Mouse (Mus musculus) heart, embryonic 11.5 days (tissue): ENCODE measurements around the gene Nagk. TPM values are rescaled to one million over a fixed set of nuclear protein-coding genes. Genes with fewer than 3 reads are reported as not detected.
"Not testable (repeated sequence)": the region's sequence is repeated elsewhere in the genome, so short reads cannot be mapped to it uniquely, and the experiment has no call there.

ENCODE experiments used
- ATAC-seq: fragments of 200-750 bp; cut with Nextera tagmentation; replicated peaks from 2 replicates; pipeline ENCODE4 v1.8.0; 2017; ENCODE audit warnings: moderate library complexity; ENCODE audit not compliant: insufficient number of reproducible peaks, low FRiP score, low TSS enrichment
- H3K27ac ChIP-seq: fragments of 300-500 bp; sonication (generic); 2 replicates; pipeline ENCODE4 v1.5.1; 2014; ENCODE audit warnings: mild to moderate bottlenecking, low read depth, low read length
- H3K27me3 ChIP-seq: fragments of 300-500 bp; sonication (generic); 2 replicates; pipeline ENCODE4 v1.6.1; 2014; ENCODE audit warnings: mild to moderate bottlenecking, low read length, mixed read lengths; ENCODE audit not compliant: control insufficient read depth, insufficient read depth
- H3K36me3 ChIP-seq: fragments of 300-500 bp; sonication (generic); 2 replicates; pipeline ENCODE4 v1.6.1; 2014; ENCODE audit warnings: mild to moderate bottlenecking, low read length, moderate library complexity, mixed read lengths; ENCODE audit not compliant: control insufficient read depth, insufficient read depth
- H3K4me1 ChIP-seq: fragments of 300-500 bp; sonication (generic); 2 replicates; pipeline ENCODE4 v1.6.1; 2014; ENCODE audit warnings: low read length; ENCODE audit not compliant: control insufficient read depth, insufficient read depth
- H3K4me2 ChIP-seq: fragments of 300-500 bp; sonication (generic); 2 replicates; pipeline ENCODE4 v1.6.1; 2014; ENCODE audit warnings: mild to moderate bottlenecking, moderate library complexity
- H3K4me3 ChIP-seq: fragments of 300-500 bp; sonication (generic); 2 replicates; pipeline ENCODE4 v1.5.1; 2014; ENCODE audit warnings: low read depth, low read length
- H3K9ac ChIP-seq: fragments of 300-500 bp; sonication (generic); 2 replicates; pipeline ENCODE4 v1.6.1; 2014; ENCODE audit warnings: mild to moderate bottlenecking, low read depth, low read length, moderate library complexity
- H3K9me3 ChIP-seq: fragments of 300-500 bp; sonication (generic); replicated peaks from 2 replicates; pipeline ENCODE4 v1.6.1; 2016; ENCODE audit warnings: low read length; ENCODE audit not compliant: control insufficient read depth
- WGBS: fragments of 180-500 bp; shearing (Covaris S2); extraction: QIAGEN DNeasy Blood & Tissue Kit; methylation state at CpG from one replicate; pipeline ENCODE4 v1.1.7; 2014; ENCODE audit not compliant: insufficient replicate concordance; 5-methylcytosine and 5-hydroxymethylcytosine counted together
- polyA plus RNA-seq: library from polyadenylated mRNA; unstranded; fragments of >200 nt; fragmentation: Nextera tagmentation; extraction: Ambion mirVana; gene quantifications from 2 replicates; pipeline ENCODE4 v1.2.1, GENCODE M21; 2014

The Nagk gene
- polyA plus RNA-seq, 1 experiment from 2014 or later: 50.3 TPM

DNA sequence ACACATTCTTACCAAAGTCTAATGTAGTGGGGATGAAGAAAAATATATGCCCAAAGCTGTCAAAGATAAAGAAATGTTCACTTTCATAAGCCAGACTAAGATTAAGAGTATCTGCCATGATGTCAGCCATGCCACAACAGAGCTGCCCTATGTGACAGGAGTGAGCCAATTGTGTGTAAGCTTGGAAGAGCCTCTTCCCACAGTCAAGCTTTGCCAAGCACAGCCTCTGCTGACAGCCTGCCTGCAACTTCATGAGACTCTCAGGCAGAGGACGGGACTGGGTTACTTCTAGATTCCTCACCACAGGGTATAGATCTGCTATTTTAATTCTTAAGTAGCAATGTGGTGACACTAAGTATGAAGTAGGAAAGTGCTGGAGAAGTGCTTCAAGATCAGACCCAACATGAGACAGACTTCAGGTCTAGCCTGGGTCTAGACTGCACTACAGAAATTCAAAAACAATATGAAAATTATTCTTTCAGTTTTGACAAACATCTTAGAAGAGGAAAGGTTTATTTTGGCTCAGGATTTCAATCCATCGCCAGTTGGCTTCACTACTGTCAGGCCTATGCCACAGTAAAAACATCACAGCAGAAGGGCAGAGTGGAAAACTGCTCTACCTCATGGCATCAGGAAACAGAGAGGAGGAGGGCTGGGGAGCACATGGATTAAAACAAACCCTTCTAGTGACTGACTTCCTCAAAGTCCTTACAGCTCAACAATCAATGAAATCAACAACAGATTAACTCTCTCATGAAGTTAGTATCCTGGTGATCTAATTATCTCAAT, 26.1 kb downstream of the Nagk start:
- Histone ChIP-seq H3K9me3 (0 out of 2 replicates have a peak, but pooled peaks cover 2% of the 10 kb centered on the region), H3K4me3 (no peak overlapping the region), H3K27me3 (no peaks in the 10 kb centered on the region), H3K4me2 (no peak overlapping the region), H3K4me1 (no peaks in the 10 kb centered on the region), H3K9ac (no peak overlapping the region), H3K36me3 (no peaks in the 10 kb centered on the region), H3K27ac (no peak overlapping the region)
- WGBS: 82% methylated on average over 2 of the region's 2 CpGs
- no peak for ATAC-seq

GRCm38 (mm10) chr6:83821856-83822255, 27.1 kb downstream of the Nagk start:
- 0 out of 2 replicates have a peak, but pooled peaks cover 2% of the 10 kb centered on the region for H3K9me3 ChIP-seq
- no peaks in the 10 kb centered on the region for H3K36me3 ChIP-seq
- no peaks in the 10 kb centered on the region for H3K4me1 ChIP-seq
- H3K9ac ChIP-seq: no peak overlapping the region
- H3K4me2 ChIP-seq: no peak overlapping the region
- no peaks in the 10 kb centered on the region for H3K27me3 ChIP-seq
- no peak overlapping the region for H3K27ac ChIP-seq
- WGBS: 52% methylated on average over 2 of the region's 2 CpGs
- no peak overlapping the region for H3K4me3 ChIP-seq
- ATAC-seq: no peak

DNA sequence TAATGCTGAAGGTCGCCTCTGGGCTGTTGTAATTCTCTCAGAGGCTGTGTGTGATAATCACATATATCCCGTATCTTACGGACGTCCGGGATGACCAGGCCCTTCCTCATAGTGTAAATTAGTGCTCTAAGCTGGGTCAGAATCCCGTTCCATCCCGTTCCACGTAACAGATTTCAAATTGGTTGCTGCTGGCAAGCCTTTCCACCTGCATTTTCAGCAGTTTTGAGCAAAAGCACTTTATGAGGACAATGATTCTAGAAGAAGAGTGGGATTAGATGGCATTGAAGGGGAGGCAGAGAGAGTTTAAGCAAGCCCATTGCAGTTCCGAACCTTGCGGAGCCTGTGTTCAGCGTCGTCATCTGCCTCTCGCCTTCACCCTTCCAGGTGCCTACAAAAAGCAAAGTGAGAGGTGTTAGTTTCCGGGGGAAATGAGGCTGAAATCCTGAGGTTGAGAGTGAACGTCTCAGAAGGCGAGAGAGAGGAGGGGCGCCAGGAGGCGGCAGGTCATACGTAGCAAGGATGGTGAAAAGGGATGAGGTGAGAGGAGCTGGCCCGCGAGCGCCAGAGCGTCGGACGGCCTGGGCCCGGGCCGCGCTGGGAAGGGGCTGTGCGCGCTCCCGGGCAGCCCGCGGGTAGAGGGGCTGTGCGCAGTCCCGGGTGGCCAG, 36.3 kb downstream of the Nagk start:
- Histone ChIP-seq H3K9me3 (no peaks in the 10 kb centered on the region), H3K9ac (peak overlapping the region; percentile 87), H3K27ac (peak overlapping the region; percentile 84), H3K36me3 (no peaks in the 10 kb centered on the region), H3K4me1 (peaks cover 5% of the 10 kb centered on the region; the same call in 1 of the 2 replicates), H3K4me2 (peak overlapping the region; percentile 86), H3K4me3 (peak overlapping the region; percentile 74), H3K27me3 (no peaks in the 10 kb centered on the region)
- ATAC-seq: peak; percentile 77
- 1% methylated on average over 35 of the region's 35 CpGs for WGBS

DNA sequence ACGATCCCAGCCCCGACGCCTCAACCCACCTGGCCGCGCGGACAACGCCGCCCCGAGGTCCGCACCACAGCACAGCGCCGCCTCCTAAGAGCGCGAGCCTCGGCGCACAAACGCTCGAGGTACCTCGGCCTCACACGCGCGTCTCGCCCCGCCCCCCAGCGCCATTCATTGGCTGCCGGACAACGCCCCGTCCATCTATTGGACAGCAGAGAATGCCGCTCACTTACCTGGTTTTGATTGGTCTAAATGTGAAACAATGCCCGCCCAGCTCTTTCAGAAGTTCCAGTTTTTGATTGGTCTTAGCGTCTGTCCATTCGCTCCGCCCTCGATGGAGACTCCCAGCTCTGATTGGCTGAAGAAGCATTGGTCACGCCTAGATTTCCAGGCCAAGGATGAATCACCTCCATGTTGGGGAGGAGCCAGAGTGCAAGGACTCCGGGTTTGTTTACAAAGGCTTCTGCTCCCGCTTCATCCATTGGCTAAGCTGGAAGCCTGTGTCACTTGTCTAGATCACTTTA, 36.9 kb downstream of the Nagk start, which contains the start of gene Paip2b:
TSS of gene Paip2b (minus strand) at position 136 of the 518 bp plus-strand sequence.
- peak within 1 kb of the TSS; percentile 74 for H3K4me3 ChIP-seq
- H3K9me3 ChIP-seq: no peaks in the 10 kb centered on the region
- peak; percentile 99 for ATAC-seq
- under 1% methylated on average over 37 of the region's 37 CpGs for WGBS
- peaks cover 5% of the 10 kb centered on the region; the same call in 1 of the 2 replicates for H3K4me1 ChIP-seq
- H3K27me3 ChIP-seq: no peaks in the 10 kb centered on the region
- H3K4me2 ChIP-seq: peak within 1 kb of the TSS; percentile 86
- no peaks in the 10 kb centered on the region for H3K36me3 ChIP-seq
- peak within 1 kb of the TSS; percentile 87 for H3K9ac ChIP-seq
- H3K27ac ChIP-seq: peak within 1 kb of the TSS; percentile 84

DNA sequence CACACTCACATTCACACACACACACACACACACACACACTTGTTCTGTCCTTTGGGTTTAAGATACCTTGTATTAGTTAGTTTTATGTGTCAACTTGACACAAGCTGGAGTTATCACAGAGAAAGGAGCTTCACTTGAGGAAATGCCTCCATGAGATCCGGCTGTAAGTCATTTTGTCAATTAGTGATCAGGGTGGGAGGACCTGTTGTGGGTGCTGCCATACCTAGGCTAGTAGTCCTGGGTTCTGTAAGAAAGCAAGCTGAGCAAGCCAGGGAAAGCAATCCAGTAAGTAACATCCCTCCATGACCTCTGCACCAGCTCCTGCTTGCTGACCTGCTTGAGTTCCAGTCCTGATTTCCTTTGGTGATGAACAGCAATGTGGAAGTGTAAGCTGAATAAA, 37.6 kb downstream of the Nagk start:
- Histone ChIP-seq H3K4me3 (peak overlapping the region; percentile 36), H3K4me2 (peak overlapping the region; percentile 71)
- not testable (repeated sequence) for H3K27me3 ChIP-seq, H3K9ac ChIP-seq, H3K4me1 ChIP-seq, H3K36me3 ChIP-seq, H3K27ac ChIP-seq, H3K9me3 ChIP-seq, ATAC-seq
- WGBS: 53% methylated on average over 1 of the region's 1 CpGs

GRCm38 (mm10) chr6:83836826-83837225, 42.0 kb downstream of the Nagk start:
- no peak for ATAC-seq
- WGBS: 86% methylated on average over 2 of the region's 2 CpGs
- no peaks in the 10 kb centered on the region for H3K9me3 ChIP-seq
- H3K9ac ChIP-seq: no peak overlapping the region
- H3K4me1 ChIP-seq: no peaks in the 10 kb centered on the region
- no peaks in the 10 kb centered on the region for H3K36me3 ChIP-seq
- H3K4me2 ChIP-seq: no peak overlapping the region
- H3K4me3 ChIP-seq: no peak overlapping the region
- H3K27ac ChIP-seq: no peak overlapping the region
- no peaks in the 10 kb centered on the region for H3K27me3 ChIP-seq

GRCm38 (mm10) chr6:83838046-83838445, 43.3 kb downstream of the Nagk start:
- no peaks in the 10 kb centered on the region for H3K4me1 ChIP-seq
- ATAC-seq: no peak
- 75% methylated on average over 2 of the region's 2 CpGs for WGBS
- H3K9ac ChIP-seq: no peak overlapping the region
- H3K9me3 ChIP-seq: no peaks in the 10 kb centered on the region
- no peak overlapping the region for H3K4me3 ChIP-seq
- no peak overlapping the region for H3K4me2 ChIP-seq
- H3K27ac ChIP-seq: no peak overlapping the region
- no peaks in the 10 kb centered on the region for H3K27me3 ChIP-seq
- H3K36me3 ChIP-seq: no peaks in the 10 kb centered on the region

GRCm38 (mm10) chr6:83840086-83840485, 45.3 kb downstream of the Nagk start:
- no peak overlapping the region for H3K9ac ChIP-seq
- no peaks in the 10 kb centered on the region for H3K27me3 ChIP-seq
- no peaks in the 10 kb centered on the region for H3K9me3 ChIP-seq
- H3K36me3 ChIP-seq: no peaks in the 10 kb centered on the region
- H3K4me2 ChIP-seq: no peak overlapping the region
- no peak overlapping the region for H3K27ac ChIP-seq
- WGBS: 74% methylated on average over 6 of the region's 6 CpGs
- no peaks in the 10 kb centered on the region for H3K4me1 ChIP-seq
- no peak overlapping the region for H3K4me3 ChIP-seq
- ATAC-seq: no peak
